Mouse (Mus musculus) yolk sac, embryonic 10.5 days (tissue): ENCODE measurements at regions not wholly inside any gene's neighbourhood (a gene's known extent, or its start where the extent isn't known, plus 50 kb on each side); places are given as distances from the start of the nearest gene placed in this dataset.
A peak's percentile ranks its signal among the peaks of the same experiment; 100 is the strongest.
"Not testable (repeated sequence)": the region's sequence is repeated elsewhere in the genome, so short reads cannot be mapped to it uniquely, and the experiment has no call there.

Experiments used
- DNase-seq: peaks from one replicate; pipeline ENCODE4 v3.0.0-alpha.2; 2017; ENCODE audit warnings: low spot score

GRCm38 (mm10) chr1:64463715-64464290 is 68.6 kb upstream of the Creb1 start:
- no peak for DNase-seq

GRCm38 (mm10) chr1:64461616-64462015 is 70.8 kb upstream of the Creb1 start:
- not testable (repeated sequence) for DNase-seq

GRCm38 (mm10) chr1:64457872-64458271 is 74.6 kb upstream of the Creb1 start:
- no peak for DNase-seq

- no peak for DNase-seq
Measured at GRCm38 (mm10) chr1:64449141-64449540, 83.3 kb upstream of the Creb1 start.

- DNase-seq: peak; percentile 20
Measured at GRCm38 (mm10) chr1:64448090-64448489, 84.4 kb upstream of the Creb1 start.

- DNase-seq: no peak
Measured at GRCm38 (mm10) chr1:64446492-64446891, 86.0 kb upstream of the Creb1 start.

- peak; percentile 53 for DNase-seq
Measured at GRCm38 (mm10) chr1:64445919-64446318, 86.5 kb upstream of the Creb1 start.

- DNase-seq: no peak
Measured at GRCm38 (mm10) chr1:64443436-64443835, 89.0 kb upstream of the Creb1 start.

GRCm38 (mm10) chr1:64442179-64442874 is 90.1 kb upstream of the Creb1 start:
- no peak for DNase-seq

GRCm38 (mm10) chr1:64423256-64423655 is 109.2 kb upstream of the Creb1 start:
- DNase-seq: no peak

- no peak for DNase-seq
Measured at GRCm38 (mm10) chr1:64418567-64418966, 113.9 kb upstream of the Creb1 start.

GRCm38 (mm10) chr1:64415906-64416305 is 116.5 kb upstream of the Creb1 start:
- DNase-seq: no peak

- no peak for DNase-seq
Measured at GRCm38 (mm10) chr1:64413181-64413560, 119.3 kb upstream of the Creb1 start.

- DNase-seq: no peak
Measured at GRCm38 (mm10) chr1:64412481-64413180, 119.8 kb upstream of the Creb1 start.

- no peak for DNase-seq
Measured at GRCm38 (mm10) chr1:64411851-64412480, 120.5 kb upstream of the Creb1 start.

GRCm38 (mm10) chr1:64408807-64409582 is 123.5 kb upstream of the Creb1 start:
- DNase-seq: no peak

GRCm38 (mm10) chr1:64391525-64391924 is 140.9 kb upstream of the Creb1 start:
- no peak for DNase-seq

GRCm38 (mm10) chr1:64381264-64381663 is 151.2 kb upstream of the Creb1 start:
- peak; percentile 5 for DNase-seq

GRCm38 (mm10) chr1:64376426-64376825 is 156.0 kb upstream of the Creb1 start:
- DNase-seq: not testable (repeated sequence)

GRCm38 (mm10) chr1:64374286-64375071 is 158.0 kb upstream of the Creb1 start:
- peak; percentile 17 for DNase-seq

GRCm38 (mm10) chr1:64364095-64364494 is 168.3 kb upstream of the Creb1 start:
- no peak for DNase-seq
